Mouse (Mus musculus) MEL (cell line): ENCODE results near the gene Tmem207. TPM values are rescaled to one million over a fixed set of nuclear protein-coding genes. Genes with fewer than 3 reads are reported as not detected.
"Not testable (repeated sequence)": the region's sequence is repeated elsewhere in the genome, so short reads cannot be mapped to it uniquely, and the experiment has no call there.

Experiments used
- DNase-seq: peaks from one replicate; pipeline ENCODE4 v3.0.0; 2011; ENCODE audit warnings: low read depth, low spot score
- H3K27ac ChIP-seq: 2 replicates; pipeline ENCODE4 v1.5.1; 2012; ENCODE audit warnings: low read depth, mild to moderate bottlenecking, control low read depth, low read length, moderate library complexity; ENCODE audit not compliant: control insufficient read depth
- H3K27me3 ChIP-seq, 2 experiments: fragments of 150-350 bp in 1 of 2; sonication (generic) in 1 of 2; 2 replicates each; pipeline ENCODE4 v1.6.1; 2012; ENCODE audit warnings: low read length in 2 of 2, mild to moderate bottlenecking in 2 of 2, improper control_type of control experiment in 1 of 2, moderate library complexity in 1 of 2; ENCODE audit not compliant: insufficient read depth in 2 of 2, control insufficient read depth in 1 of 2
- H3K36me3 ChIP-seq, 2 experiments: 2 replicates each; pipeline ENCODE4 v1.6.1; 2012 to 2014; ENCODE audit warnings: low read length in 2 of 2, improper control_type of control experiment in 1 of 2, inconsistent platforms in 1 of 2, mild to moderate bottlenecking in 1 of 2; ENCODE audit not compliant: insufficient read depth in 2 of 2, control insufficient read depth in 1 of 2
- H3K4me1 ChIP-seq, 2 experiments: fragments of 150-350 bp in 1 of 2; sonication (generic) in 1 of 2; 2 replicates each; pipeline ENCODE4 v1.6.1; 2012; ENCODE audit warnings: low read length in 2 of 2, improper control_type of control experiment in 1 of 2, mild to moderate bottlenecking in 1 of 2; ENCODE audit not compliant: insufficient read depth in 2 of 2, control insufficient read depth in 1 of 2
- H3K4me3 ChIP-seq, 2 experiments: fragments of 150-350 bp in 1 of 2; sonication (generic) in 1 of 2; 2 replicates each; pipeline ENCODE4 v1.5.1; 2012; ENCODE audit warnings: low read depth in 2 of 2, low read length in 2 of 2, mild to moderate bottlenecking in 2 of 2, moderate library complexity in 2 of 2, control low read depth in 1 of 2, improper control_type of control experiment in 1 of 2; ENCODE audit not compliant: control insufficient read depth in 1 of 2, insufficient read depth in 1 of 2
- H3K79me2 ChIP-seq: 2 replicates; pipeline ENCODE4 v1.6.1; 2012; ENCODE audit warnings: mild to moderate bottlenecking, low read length, moderate library complexity; ENCODE audit not compliant: control insufficient read depth, poor library complexity, insufficient read depth
- H3K9ac ChIP-seq: 2 replicates; pipeline ENCODE4 v1.6.1; 2012; ENCODE audit warnings: low read depth, mild to moderate bottlenecking, control low read depth, low read length, moderate library complexity; ENCODE audit not compliant: control insufficient read depth, poor library complexity, severe bottlenecking
- H3K9me3 ChIP-seq: fragments of 150-350 bp; sonication (generic); replicated peaks from 2 replicates; pipeline ENCODE4 v1.6.1; 2012; ENCODE audit warnings: mild to moderate bottlenecking, low read length, improper control_type of control experiment, moderate library complexity; ENCODE audit not compliant: insufficient read depth
- CHD1 ChIP-seq: IDR thresholded peaks from 2 replicates; pipeline ENCODE4 v1.6.1; 2012; ENCODE audit warnings: low read depth, mild to moderate bottlenecking, inconsistent platforms, low read length, improper control_type of control experiment
- CTCF ChIP-seq, 3 experiments: IDR thresholded peaks in 2 of 3; conservative IDR thresholded peaks in 1 of 3; 2 replicates each; pipeline ENCODE4 v1.5.1; 2011 to 2012; ENCODE audit warnings: low read length in 3 of 3, low read depth in 2 of 3, mild to moderate bottlenecking in 2 of 3, improper control_type of control experiment in 1 of 3, inconsistent platforms in 1 of 3, mixed read lengths in 1 of 3, moderate library complexity in 1 of 3; ENCODE audit not compliant: control insufficient read depth in 1 of 3, insufficient read depth in 1 of 3, poor library complexity in 1 of 3, severe bottlenecking in 1 of 3
- JUND ChIP-seq: IDR thresholded peaks from 2 replicates; pipeline ENCODE4 v1.6.1; 2011; ENCODE audit warnings: low read depth, mild to moderate bottlenecking, improper control_type of control experiment, low read length
- MXI1 ChIP-seq: IDR thresholded peaks from 2 replicates; pipeline ENCODE4 v1.6.1; 2011; ENCODE audit warnings: mild to moderate bottlenecking, low read depth, low read length, improper control_type of control experiment
- MYB ChIP-seq: IDR thresholded peaks from 2 replicates; pipeline ENCODE4 v1.6.1; 2011; ENCODE audit warnings: mild to moderate bottlenecking, low read depth, low read length, improper control_type of control experiment
- NELFE ChIP-seq: IDR thresholded peaks from 2 replicates; pipeline ENCODE4 v1.6.1; 2011; ENCODE audit warnings: low read depth, low read length, improper control_type of control experiment
- NRF1 ChIP-seq: IDR thresholded peaks from 2 replicates; pipeline ENCODE4 v1.6.1; 2014; ENCODE audit warnings: low read depth, mild to moderate bottlenecking, inconsistent platforms, low read length, improper control_type of control experiment, moderate library complexity; ENCODE audit not compliant: poor library complexity, insufficient read depth, severe bottlenecking
- POLR2AphosphoS2 ChIP-seq: IDR thresholded peaks from 2 replicates; pipeline ENCODE4 v1.6.1; 2011; ENCODE audit warnings: low read length, improper control_type of control experiment
- POLR2AphosphoS5 ChIP-seq: IDR thresholded peaks from 2 replicates; pipeline ENCODE4 v1.6.1; 2012; ENCODE audit warnings: low read depth, borderline replicate concordance, mild to moderate bottlenecking, inconsistent platforms, low read length, moderate library complexity, mixed read lengths
- RAD21 ChIP-seq: IDR thresholded peaks from 2 replicates; pipeline ENCODE4 v1.6.1; 2011; ENCODE audit warnings: mild to moderate bottlenecking, low read depth, low read length, improper control_type of control experiment
- RCOR1 ChIP-seq: IDR thresholded peaks from 2 replicates; pipeline ENCODE4 v1.6.1; 2012; ENCODE audit warnings: low read depth, mild to moderate bottlenecking, inconsistent platforms, low read length, improper control_type of control experiment
- SIN3A ChIP-seq: IDR thresholded peaks from 2 replicates; pipeline ENCODE4 v1.6.1; 2012; ENCODE audit warnings: low read length, improper control_type of control experiment, inconsistent platforms
- SMC3 ChIP-seq: IDR thresholded peaks from 2 replicates; pipeline ENCODE4 v1.6.1; 2011; ENCODE audit warnings: low read depth, low read length, improper control_type of control experiment
- TAL1 ChIP-seq: IDR thresholded peaks from 2 replicates; pipeline ENCODE4 v1.6.1; 2012; ENCODE audit warnings: mild to moderate bottlenecking, inconsistent platforms, low read length, moderate library complexity, mixed read lengths
- TCF12 ChIP-seq: IDR thresholded peaks from 2 replicates; pipeline ENCODE4 v1.6.1; 2014; ENCODE audit warnings: low read depth, mild to moderate bottlenecking, inconsistent platforms, low read length, improper control_type of control experiment, moderate library complexity
- UBTF ChIP-seq: IDR thresholded peaks from 2 replicates; pipeline ENCODE4 v1.6.1; 2012; ENCODE audit warnings: low read depth, mild to moderate bottlenecking, inconsistent platforms, low read length, improper control_type of control experiment, moderate library complexity, borderline replicate concordance; ENCODE audit not compliant: insufficient read depth
- ZC3H11A ChIP-seq: IDR thresholded peaks from 2 replicates; pipeline ENCODE4 v1.6.1; 2012; ENCODE audit warnings: low read depth, mild to moderate bottlenecking, inconsistent platforms, low read length, improper control_type of control experiment
- ZMIZ1 ChIP-seq: IDR thresholded peaks from 2 replicates; pipeline ENCODE4 v1.6.1; 2012; ENCODE audit warnings: low read depth, mild to moderate bottlenecking, inconsistent platforms, low read length, improper control_type of control experiment, moderate library complexity
- polyA plus RNA-seq, 2 experiments: library from polyadenylated mRNA; stranded (reverse) in 1 of 2; unstranded in 1 of 2; fragments of >175 nt in 1 of 2; fragments of >200 nt in 1 of 2; gene quantifications; 2 replicates each; pipeline versions ENCODE4 v1.2.1 to v1.2.4; 2012; ENCODE audit warnings: low replicate concordance in 2 of 2, low read depth in 1 of 2; ENCODE audit not compliant: insufficient read length in 2 of 2, insufficient read depth in 1 of 2, missing spikeins in 1 of 2
- total RNA-seq: library from RNA; depleted of rRNA; stranded (reverse); fragments of 300-350 nt; gene quantifications from 2 replicates; pipeline ENCODE4 v1.2.3, GENCODE M21; 2012

Tmem207 gene
- total and polyA plus RNA-seq, 3 experiments, result not detected

GRCm38 (mm10) chr16:26499705-26500104, 26.9 kb downstream of the Tmem207 start:
- H3K79me2 ChIP-seq, DNase-seq: not testable (repeated sequence)

GRCm38 (mm10) chr16:26495721-26496120, 30.8 kb downstream of the Tmem207 start:
- Histone ChIP-seq H3K9me3 (no peaks in the 10 kb centered on the region), H3K27ac (no peak overlapping the region), H3K36me3 (no peaks in the 10 kb centered on the region), H3K4me1 (no peaks in the 10 kb centered on the region), H3K9ac (no peak overlapping the region)
- TF ChIP-seq SIN3A (no peak), ZC3H11A (peak; percentile 13; the same call in 1 of the 2 replicates), MYB (no peak), RAD21 (peak; percentile 43), CHD1 (no peak), CTCF (IDR thresholded peaks at IDR 0.05 in 2 of 3, conservative IDR thresholded peaks at IDR 0.05 in 1 of 3; ENCODE audit: control insufficient read depth in 1 of 3, insufficient read depth in 1 of 3, low read depth in 2 of 3, low read length in 3 of 3, poor library complexity in 1 of 3, severe bottlenecking in 1 of 3) (peak in 2 of 3 experiments; percentile 29 to 67; a peak in 4 of 6 replicates), SMC3 (peak; percentile 77), POLR2AphosphoS2 (no peak)
- TF ChIP-seq, all 39 proteins: peak for 4
- H3K27me3 ChIP-seq, result no peaks in the 10 kb centered on the region; a peak in 1 of 4 replicates
- peak; percentile 28 for DNase-seq
- H3K4me3 ChIP-seq, result no peak overlapping the region
- H3K79me2 ChIP-seq, result no peaks in the 10 kb centered on the region

More at GRCm38 (mm10) chr16:26499705-26500104, 26.9 kb downstream of the Tmem207 start:
- not testable (repeated sequence) for H3K36me3 ChIP-seq, H3K9ac ChIP-seq, H3K9me3 ChIP-seq, H3K4me1 ChIP-seq, H3K27me3 ChIP-seq, H3K27ac ChIP-seq, H3K4me3 ChIP-seq

- Histone ChIP-seq H3K79me2 (no peaks in the 10 kb centered on the region), H3K4me3 (no peak overlapping the region), H3K27ac (no peak overlapping the region), H3K27me3 (no peaks in the 10 kb centered on the region), H3K9ac (no peak overlapping the region), H3K9me3 (no peaks in the 10 kb centered on the region), H3K36me3 (no peaks in the 10 kb centered on the region), H3K4me1 (no peaks in the 10 kb centered on the region)
- TF ChIP-seq POLR2AphosphoS5 (no peak), RCOR1 (no peak), MXI1 (no peak), UBTF (no peak), MYB (no peak), NELFE (no peak), NRF1 (no peak), JUND (no peak), SMC3 (no peak), TAL1 (no peak), TCF12 (no peak), ZMIZ1 (no peak)
- no peak for DNase-seq
Measured at GRCm38 (mm10) chr16:26471254-26471653, 55.3 kb downstream of the Tmem207 start.
